Mouse (Mus musculus) heart, adult 11 months (tissue): Measurements from ENCODE around the gene Gm17026.
"Not testable (repeated sequence)": the region's sequence is repeated elsewhere in the genome, so short reads cannot be mapped to it uniquely, and the experiment has no call there.

ENCODE experiments used
- DNase-seq: peaks from one replicate; pipeline ENCODE4 v3.0.0; 2022

Gene Gm17026

GRCm38 (mm10) chr14:42259948-42260347 lies at the start of gene Gm17026:
Gene Gm17026, minus strand, starts transcription at chr14:42260048.
- not testable (repeated sequence) for DNase-seq

- DNase-seq: not testable (repeated sequence)
These were observed 37.4 kb upstream of the Gm17026 start, which contains the start of gene Gm9611 for GRCm38 (mm10) chr14:42297258-42297657. Gene Gm9611, minus strand, starts transcription at chr14:42297358.

- peak; percentile 91 for DNase-seq
These were observed 42.9 kb downstream of the Gm17026 start for GRCm38 (mm10) chr14:42216766-42217537.
